Mouse (Mus musculus) right cerebral cortex, adult 18-20 months (tissue): ENCODE measurements at regions not wholly inside any gene's neighbourhood (a gene's known extent, or its start where the extent isn't known, plus 50 kb on each side); places are given as distances from the start of the nearest gene placed in this dataset.

ENCODE experiments used
- DNase-seq: peaks from one replicate; pipeline ENCODE4 v3.0.0; 2022; ENCODE audit warnings: mixed read lengths

GRCm38 (mm10) chr15:56027197-56027818, 1450.1 kb downstream of the Slc22a22 start:
- DNase-seq, result no peak

- no peak for DNase-seq
Observed at GRCm38 (mm10) chr15:56024705-56025104, 1452.7 kb downstream of the Slc22a22 start.

DNA sequence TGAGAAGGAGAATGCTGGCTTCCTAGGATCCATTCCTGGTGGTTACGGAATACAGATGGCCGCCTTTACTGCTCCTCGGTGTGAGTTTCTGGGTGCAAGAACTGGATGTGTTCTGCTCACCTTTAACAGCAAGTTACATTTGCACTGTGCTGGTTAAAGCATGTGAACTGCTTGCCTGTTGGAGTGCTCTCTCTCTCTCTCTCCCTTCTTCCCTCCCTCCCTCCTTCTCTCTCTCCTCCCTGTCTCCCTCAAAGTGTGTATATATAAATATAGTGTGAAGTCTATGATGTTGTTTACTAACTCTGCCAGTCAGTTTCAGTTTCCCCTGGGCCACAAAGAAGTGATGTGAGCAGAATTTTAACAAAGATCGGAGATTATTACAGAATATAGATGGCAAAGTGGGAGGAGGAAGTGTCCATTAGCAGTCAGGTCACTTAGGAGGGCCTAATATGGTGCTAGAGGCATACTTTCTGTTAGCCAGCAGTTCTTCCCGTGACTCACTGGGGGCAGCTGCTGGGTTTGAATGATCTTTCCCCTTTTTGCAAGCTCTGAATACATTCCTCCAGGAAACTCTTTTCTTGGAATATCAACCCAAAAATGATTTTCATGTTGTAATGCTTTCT, 1453.5 kb downstream of the Slc22a22 start:
- no peak for DNase-seq

DNA sequence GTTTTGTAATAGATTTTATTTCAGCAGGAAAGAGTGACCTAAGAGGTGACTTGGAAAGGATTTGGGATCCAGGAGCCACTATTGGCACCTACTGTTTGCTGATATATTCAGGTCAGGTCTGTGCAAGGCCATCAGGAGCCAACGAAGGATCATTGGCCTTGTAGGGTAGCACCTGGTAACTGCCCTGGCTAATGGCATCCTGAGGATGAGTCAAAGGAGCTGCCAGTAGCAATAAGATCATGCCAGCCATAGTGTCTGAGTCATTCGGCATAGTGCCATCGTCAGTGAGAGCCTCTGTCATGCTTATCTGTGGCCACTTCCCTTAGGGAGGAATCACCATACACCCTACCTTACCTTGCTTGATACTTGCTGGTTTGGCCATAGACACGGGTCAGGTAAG, 1455.1 kb downstream of the Slc22a22 start:
- no peak for DNase-seq

DNA sequence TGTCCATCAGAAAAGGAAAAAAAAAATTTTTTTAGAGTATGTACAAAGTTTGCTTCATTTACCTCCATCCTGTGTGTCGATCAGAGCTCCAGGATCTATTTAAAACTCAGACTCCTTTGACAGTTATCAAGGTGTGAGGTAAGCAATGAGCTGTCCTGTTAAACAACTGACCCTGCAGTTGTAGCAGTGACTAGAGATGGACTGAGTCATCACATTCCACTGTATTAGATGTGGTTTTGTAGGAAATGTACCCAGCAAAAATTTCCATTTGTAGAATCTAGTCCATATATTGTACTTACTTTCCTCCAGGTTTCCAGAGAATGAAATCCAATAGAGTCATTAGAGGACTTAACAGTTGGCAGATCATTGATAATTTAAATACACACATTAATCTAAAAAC, 1459.3 kb downstream of the Slc22a22 start:
- DNase-seq, result no peak

- DNase-seq, result no peak
Observed at GRCm38 (mm10) chr15:56017561-56017960, 1459.9 kb downstream of the Slc22a22 start.

DNA sequence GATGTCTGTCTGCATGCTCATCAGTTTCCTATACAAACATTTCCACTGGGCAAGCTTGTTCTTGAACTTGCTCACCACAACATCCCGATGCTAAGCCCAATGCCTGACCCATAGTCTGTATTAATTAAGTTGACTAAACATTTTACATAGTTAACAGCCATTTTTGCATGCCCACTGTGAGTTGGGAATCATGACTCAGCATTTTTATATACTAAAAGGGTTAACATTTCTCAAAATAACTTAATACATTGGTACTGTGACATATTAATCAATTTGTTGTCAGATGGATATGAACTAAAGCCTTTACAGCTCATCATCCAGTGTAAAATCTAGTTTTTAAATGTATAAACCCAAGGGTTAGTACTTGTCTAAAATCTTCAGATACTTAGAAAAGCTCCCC, 1461.4 kb downstream of the Slc22a22 start:
- no peak for DNase-seq

DNA sequence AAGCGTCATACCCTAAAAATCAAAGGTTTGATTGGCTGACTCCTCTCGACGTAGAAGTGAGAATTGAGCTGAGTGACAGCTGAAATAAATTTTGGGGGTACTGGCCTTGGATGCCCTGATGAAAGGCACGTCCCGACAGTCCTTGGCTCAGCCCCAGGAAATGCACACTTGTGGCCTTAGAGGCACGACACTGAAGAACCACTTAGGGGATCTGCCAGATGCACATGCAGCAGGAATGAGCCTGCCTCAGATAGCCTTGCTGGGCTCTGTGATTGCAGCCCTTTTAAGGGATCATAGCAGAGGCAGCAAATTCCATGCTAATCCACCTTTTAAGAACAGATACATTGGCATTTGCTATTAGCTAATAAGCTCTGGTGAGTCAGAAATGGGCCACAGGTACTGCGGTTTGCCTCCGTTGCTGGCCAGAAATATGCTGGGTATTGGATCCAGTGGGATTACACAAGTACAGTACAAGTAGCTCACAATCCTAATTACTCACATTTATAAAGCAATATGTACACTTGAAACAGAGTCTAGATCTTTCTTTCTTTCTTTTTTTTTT, 1463.3 kb downstream of the Slc22a22 start:
- no peak for DNase-seq

DNA sequence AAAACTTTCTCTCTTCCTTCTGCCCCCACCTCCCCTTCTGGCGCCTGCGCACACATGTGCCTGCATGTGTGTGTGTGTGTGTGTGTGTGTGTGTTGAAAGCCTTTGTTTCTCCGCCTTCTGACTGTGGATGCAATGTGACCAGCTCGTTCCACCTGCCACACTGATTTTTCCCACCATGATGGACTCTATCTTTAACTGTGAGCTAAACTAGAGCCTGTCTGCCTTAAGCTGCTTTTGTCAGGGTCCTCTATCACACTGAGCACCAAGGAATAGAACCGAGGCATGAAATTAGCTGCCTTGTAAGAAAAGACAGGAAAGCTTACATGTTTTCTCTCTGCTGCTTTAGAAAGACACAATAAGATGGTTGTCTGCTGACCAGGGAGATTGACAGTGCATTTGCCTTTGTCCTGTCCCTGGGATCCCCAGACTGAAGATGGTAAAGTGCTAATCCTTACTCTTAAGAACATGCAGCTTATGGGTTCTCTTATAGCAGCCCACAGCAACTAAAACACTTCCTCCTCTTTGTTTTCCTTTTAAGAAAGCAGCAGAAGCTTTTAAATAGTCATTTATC, 1468.7 kb downstream of the Slc22a22 start:
- no peak for DNase-seq

GRCm38 (mm10) chr15:56007376-56007775, 1470.0 kb downstream of the Slc22a22 start:
- no peak for DNase-seq

DNA sequence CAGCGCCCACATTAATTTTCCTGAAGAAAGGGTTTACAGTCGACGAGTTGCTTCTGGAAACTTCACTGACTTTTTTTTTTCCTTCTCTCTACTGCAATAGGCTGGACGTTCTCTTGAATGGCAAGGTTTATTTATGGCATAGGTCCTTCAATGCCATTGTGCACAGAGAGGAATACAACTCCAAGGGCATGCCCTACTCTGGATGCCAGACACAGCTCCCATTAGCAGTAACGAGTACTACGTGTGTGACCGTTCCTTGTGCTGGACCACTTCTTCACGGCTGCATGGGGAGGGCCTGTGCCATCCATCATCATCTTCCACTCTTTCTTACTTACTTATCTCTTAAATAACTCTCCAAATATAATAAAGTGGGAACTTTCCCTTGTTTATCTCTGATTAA, 1472.1 kb downstream of the Slc22a22 start:
- DNase-seq, result no peak

DNA sequence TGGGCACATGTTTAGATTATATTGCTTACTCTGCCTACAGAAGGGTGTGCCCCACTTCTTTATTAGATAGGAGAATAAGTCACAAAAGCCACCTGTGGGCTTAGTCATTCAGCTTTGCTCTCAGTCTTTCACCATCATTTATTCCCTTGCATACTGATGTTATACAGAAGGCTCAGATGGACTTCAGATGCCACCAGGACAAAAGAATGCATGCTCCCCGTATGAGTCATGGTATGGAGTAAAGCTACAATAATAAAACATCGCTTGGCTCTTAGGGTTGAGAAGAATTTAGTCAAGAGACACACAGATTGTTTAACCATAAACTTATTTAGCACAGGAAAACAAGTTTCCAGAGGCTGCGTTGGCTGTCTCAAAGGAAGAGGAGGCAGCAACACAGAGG, 1473.5 kb downstream of the Slc22a22 start:
- no peak for DNase-seq

DNA sequence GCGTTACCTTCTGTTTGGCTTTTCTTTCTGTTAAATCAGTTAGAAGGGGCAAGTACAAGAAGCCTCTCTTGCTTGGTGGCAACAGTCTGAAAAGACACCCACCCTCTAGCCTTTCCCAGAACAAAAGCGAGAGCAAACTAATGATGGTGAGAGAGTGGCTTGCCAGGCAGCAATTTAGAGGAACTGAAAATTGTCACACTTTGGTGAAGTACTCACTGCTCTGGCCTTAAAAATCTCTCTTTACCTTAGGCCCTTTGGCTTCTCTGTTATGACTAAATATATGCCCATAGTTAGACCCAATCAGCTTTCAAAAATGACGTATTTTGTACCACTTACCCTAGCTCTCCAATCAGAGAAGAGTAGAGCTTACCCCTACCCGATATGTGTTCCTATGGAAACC, 1477.8 kb downstream of the Slc22a22 start:
- DNase-seq, result no peak

- no peak for DNase-seq
Observed at GRCm38 (mm10) chr15:55997977-55998376, 1479.4 kb downstream of the Slc22a22 start.

DNA sequence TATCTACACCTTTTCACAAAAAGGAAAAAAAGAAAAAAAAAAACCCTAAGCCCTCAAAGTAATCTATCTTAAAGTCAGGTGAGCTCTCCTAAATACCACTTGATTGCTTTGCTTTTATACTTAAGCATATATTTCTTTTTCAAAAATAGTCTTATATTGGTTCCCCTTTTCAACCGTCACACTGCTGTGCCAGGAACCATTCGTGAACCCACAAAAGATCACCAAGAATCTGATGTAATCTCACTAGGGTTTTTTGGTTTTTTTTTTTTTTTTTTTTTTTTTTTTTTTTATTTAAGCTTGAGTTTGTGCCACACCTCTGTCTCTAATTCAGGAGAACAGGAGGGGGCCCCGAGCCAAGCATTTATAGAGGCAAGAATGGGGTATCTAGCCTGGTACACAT, 1482.7 kb downstream of the Slc22a22 start:
- no peak for DNase-seq

DNA sequence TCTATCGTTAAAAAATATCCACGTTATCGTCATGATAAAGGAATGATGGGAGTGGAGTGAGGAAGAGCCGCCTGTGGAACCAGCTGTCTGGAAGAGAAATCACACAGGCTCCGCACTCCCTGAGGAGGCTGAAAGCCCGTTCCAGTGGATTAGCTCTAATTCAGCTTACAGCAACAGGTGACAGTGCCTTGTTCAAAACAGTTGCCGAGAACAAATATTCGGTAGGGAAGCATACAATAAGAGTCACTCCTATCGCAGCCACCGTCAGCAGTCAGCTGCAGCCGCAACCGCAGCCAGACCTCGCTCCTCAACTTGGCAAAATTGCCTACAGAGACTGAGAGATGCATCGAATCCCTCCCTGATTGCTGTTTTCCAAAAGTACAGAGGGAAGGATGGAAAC, 1501.6 kb downstream of the Slc22a22 start:
- DNase-seq, result no peak

DNA sequence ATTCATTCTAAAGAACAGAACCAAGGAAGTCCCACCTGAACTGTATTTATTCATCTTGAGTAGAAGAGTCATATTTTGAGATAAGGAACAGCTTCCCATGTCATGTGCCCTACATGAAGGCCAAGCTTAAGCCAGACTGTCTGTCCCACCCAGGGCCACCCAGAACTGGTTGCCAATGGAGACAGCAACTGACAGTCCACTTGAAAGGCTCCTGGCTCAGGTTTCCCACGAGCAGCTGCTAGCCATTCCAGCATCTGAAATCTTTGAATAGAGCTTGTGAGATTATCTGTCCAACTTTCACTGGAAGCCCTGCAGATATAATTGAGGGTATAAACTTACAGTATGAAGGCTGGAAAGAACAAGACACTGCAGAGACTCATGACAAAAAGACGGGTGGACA, 1510.6 kb downstream of the Slc22a22 start:
- no peak for DNase-seq

- DNase-seq, result no peak
Observed at GRCm38 (mm10) chr15:55965296-55965695, 1512.1 kb downstream of the Slc22a22 start.

GRCm38 (mm10) chr15:55962093-55962492, 1515.3 kb downstream of the Slc22a22 start:
- DNase-seq, result no peak
